Mouse (Mus musculus) C2C12 (cell line): ENCODE measurements around the gene Hist1h2ah. TPM values are rescaled to one million over a fixed set of nuclear protein-coding genes. Genes with fewer than 3 reads are reported as not detected.
"Not testable (repeated sequence)": the region's sequence is repeated elsewhere in the genome, so short reads cannot be mapped to it uniquely, and the experiment has no call there.

Experiments
- H3K27me3 ChIP-seq: one replicate; pipeline ENCODE4 v1.6.1; 2011; ENCODE audit not compliant: control insufficient read depth, insufficient read depth, insufficient read length
- H3K36me3 ChIP-seq: one replicate; pipeline ENCODE4 v1.6.1; 2011; ENCODE audit not compliant: control insufficient read depth, insufficient read depth
- H3K4me3 ChIP-seq: one replicate; pipeline ENCODE4 v1.5.1; 2011; ENCODE audit warnings: mild to moderate bottlenecking, control low read depth; ENCODE audit not compliant: poor library complexity, insufficient read depth, severe bottlenecking
- H3K79me2 ChIP-seq: one replicate; pipeline ENCODE4 v1.6.1; 2011; ENCODE audit not compliant: control insufficient read depth, insufficient read depth
- H3K79me3 ChIP-seq: one replicate; pipeline ENCODE4 v1.6.1; 2011; ENCODE audit warnings: low read depth, control low read depth
- H3ac ChIP-seq: one replicate; pipeline ENCODE3; 2011; ENCODE audit warnings: low read depth; ENCODE audit not compliant: control insufficient read depth, insufficient read length
- CEBPB ChIP-seq: IDR thresholded peaks from one replicate; pipeline ENCODE4 v1.6.1; 2011; ENCODE audit warnings: low read depth, mild to moderate bottlenecking, control low read depth, moderate library complexity
- CTCF ChIP-seq: IDR thresholded peaks from one replicate; pipeline ENCODE4 v1.5.1; 2011; ENCODE audit not compliant: control insufficient read depth, insufficient read depth, insufficient read length
- FOSL1 ChIP-seq: IDR thresholded peaks from one replicate; pipeline ENCODE4 v1.8.0; 2011; ENCODE audit warnings: mild to moderate bottlenecking, low read length; ENCODE audit not compliant: poor library complexity, insufficient read depth, severe bottlenecking
- MAX ChIP-seq: IDR thresholded peaks from one replicate; pipeline ENCODE4 v1.6.1; 2011; ENCODE audit warnings: mild to moderate bottlenecking, control low read depth
- MYOD1 ChIP-seq: IDR thresholded peaks from one replicate; pipeline ENCODE4 v1.6.1; 2011; ENCODE audit warnings: low read depth; ENCODE audit not compliant: control insufficient read depth, insufficient read length
- MYOG ChIP-seq: IDR thresholded peaks from one replicate; pipeline ENCODE4 v1.6.1; 2011; ENCODE audit not compliant: control insufficient read depth, insufficient read length; ENCODE audit errors: extremely low read depth
- USF1 ChIP-seq: IDR thresholded peaks from one replicate; pipeline ENCODE4 v1.6.1; 2011; ENCODE audit warnings: low read depth, mild to moderate bottlenecking, control low read depth, moderate library complexity
- polyA plus RNA-seq: library from polyadenylated mRNA; unstranded; fragments of >200 nt; fragmentation: generic; extraction: Trizol; gene quantifications from one replicate; pipeline ENCODE4 v1.2.1, GENCODE M21; 2012; ENCODE audit warnings: missing spikeins

Gene Hist1h2ah
- polyA plus RNA-seq, 1 experiment = 9.5 TPM

DNA sequence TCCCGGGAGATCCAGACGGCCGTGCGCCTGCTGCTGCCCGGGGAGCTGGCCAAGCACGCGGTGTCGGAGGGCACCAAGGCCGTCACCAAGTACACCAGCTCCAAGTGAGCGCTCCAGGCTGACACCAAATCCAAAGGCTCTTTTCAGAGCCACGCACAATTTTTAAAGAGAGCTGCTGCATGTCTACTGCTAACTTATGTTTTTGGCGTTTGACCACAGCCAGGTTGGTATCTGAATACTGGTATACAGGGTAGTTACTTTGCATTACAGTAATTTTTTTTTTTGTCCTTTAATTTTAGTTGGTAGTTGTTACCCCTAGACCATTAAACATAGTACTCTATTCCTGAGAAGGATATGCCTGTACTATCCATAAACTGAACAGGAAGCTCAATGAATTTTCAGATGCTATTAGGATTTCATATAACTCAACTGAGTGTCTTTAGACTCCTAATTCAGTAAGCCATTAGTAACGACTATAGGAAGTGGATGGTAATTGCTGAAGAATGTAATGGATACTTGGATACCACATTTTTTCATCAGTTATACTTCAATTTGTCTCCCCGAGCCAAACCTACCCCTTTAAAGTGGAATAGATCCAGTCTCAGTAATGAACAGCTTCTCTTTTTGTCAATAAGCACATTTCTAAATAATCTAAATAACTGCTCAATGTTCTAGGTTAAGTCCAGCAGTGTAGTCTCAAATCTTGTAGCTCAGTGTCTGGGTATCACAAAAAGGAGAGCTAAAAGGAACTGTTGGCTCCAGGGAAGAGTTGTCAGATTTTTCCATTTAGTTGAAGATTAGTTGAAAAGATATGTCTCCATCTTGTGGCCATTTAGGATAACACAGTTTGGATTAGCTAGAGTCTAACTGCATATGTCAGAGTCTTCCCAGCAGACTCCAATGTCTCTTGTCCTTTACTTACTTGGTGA, 8.4 kb upstream of the Hist1h2ah start:
- H3K79me2 ChIP-seq = no peaks in the 10 kb centered on the region
- H3K36me3 ChIP-seq = no peaks in the 10 kb centered on the region

GRCm38 (mm10) chr13:22042568-22043502, 7.5 kb upstream of the Hist1h2ah start, which contains the start of the genes Hist1h2ag and Hist1h2bj:
Gene Hist1h2ag, minus strand, starts transcription at chr13:22042944.
Gene Hist1h2bj, plus strand, starts transcription at chr13:22043214.
- not testable (repeated sequence) for H3K36me3 ChIP-seq, H3K79me2 ChIP-seq

More for the DNA sequence above, 8.4 kb upstream of the Hist1h2ah start:
- no peaks in the 10 kb centered on the region for H3K79me3 ChIP-seq
- no peak for TF ChIP-seq CTCF
- no peak for TF ChIP-seq MYOD1
- no peak for TF ChIP-seq USF1
- TF ChIP-seq FOSL1 = no peak
- no peak for TF ChIP-seq CEBPB
- TF ChIP-seq MYOG = no peak
- no peak for TF ChIP-seq MAX
- no peaks in the 10 kb centered on the region for H3K27me3 ChIP-seq
- no peak overlapping the region for H3ac ChIP-seq
- peak overlapping the region; percentile 15 for H3K4me3 ChIP-seq

DNA sequence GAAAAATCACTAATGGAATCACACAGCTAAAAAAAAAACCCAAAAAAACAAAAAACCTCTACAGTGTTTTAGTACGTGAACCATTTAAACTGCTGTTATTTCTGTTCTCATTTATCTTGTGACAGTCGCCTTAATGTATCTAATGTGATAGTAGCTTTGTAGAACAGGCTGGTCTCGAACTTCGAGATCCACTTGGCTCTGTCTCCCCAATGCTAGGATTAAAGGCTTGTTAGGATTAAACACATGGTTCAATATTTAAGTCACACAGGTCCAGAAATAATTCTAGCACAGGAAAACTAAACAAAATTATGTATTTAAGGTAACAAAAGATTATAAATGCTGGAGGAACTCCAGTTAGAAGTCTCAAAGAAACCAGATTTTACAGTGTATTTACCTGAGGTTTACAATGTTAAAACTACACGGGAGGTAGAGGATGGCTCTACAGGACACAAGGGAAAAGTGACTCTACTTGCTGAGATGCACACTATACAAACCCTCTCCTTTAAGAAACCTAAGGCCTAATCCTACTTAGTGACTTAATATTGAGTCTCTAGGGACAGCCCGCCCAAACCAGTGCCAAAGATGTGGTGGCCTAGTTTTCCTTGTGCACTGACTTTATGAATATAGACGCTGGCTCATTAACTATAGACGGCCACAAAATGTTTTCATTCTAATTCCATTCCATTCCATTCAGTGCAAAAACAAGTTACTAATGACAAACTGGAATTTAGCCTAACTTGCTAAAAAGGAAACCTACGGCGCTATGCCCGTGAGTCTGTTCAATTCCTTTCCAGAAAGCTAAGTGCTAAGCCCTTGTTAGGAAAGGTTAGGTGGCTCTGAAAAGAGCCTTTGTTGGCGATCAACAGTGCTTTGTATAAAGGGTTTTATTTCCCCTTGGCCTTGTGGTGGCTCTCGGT, 6.5 kb upstream of the Hist1h2ah start:
- no peaks in the 10 kb centered on the region for H3K36me3 ChIP-seq
- TF ChIP-seq USF1 (no peak), FOSL1 (no peak), CEBPB (no peak), MYOD1 (no peak), MAX (no peak), MYOG (no peak)
- H3K4me3 ChIP-seq = peak overlapping the region; percentile 7
- H3K79me3 ChIP-seq = no peaks in the 10 kb centered on the region
- peak overlapping the region; percentile 87 for H3ac ChIP-seq
- no peaks in the 10 kb centered on the region for H3K27me3 ChIP-seq
- H3K79me2 ChIP-seq = no peaks in the 10 kb centered on the region

More at GRCm38 (mm10) chr13:22042568-22043502, 7.5 kb upstream of the Hist1h2ah start, which contains the start of the genes Hist1h2ag and Hist1h2bj:
- not testable (repeated sequence) for H3K27me3 ChIP-seq, H3K79me3 ChIP-seq
- Histone ChIP-seq H3K4me3 (peak within 1 kb of the TSS; percentile 15), H3ac (peak within 1 kb of the TSS; percentile 87)

DNA sequence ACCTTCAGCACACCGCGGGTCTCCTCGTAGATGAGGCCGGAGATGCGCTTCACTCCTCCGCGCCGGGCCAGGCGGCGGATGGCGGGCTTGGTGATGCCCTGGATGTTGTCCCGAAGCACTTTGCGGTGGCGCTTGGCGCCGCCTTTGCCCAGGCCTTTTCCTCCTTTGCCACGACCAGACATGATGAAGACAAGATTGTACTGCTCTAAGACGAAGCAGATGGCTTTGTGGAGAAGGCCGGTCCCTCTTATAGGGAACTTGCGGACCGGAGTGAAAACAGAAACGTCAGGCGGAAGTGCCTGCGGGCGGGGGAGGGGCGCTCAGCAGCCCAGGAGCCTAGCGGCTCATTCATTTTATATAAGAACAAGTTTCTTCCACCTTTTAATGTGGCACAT, 5.8 kb upstream of the Hist1h2ah start, which contains the start of gene Hist1h4i:
TSS of gene Hist1h4i (minus strand) at position 221 of the 395 bp plus-strand sequence.
- H3K79me3 ChIP-seq, H3K36me3 ChIP-seq, H3K79me2 ChIP-seq, H3K27me3 ChIP-seq: not testable (repeated sequence)
- Histone ChIP-seq H3ac (peak within 1 kb of the TSS; percentile 87), H3K4me3 (peak within 1 kb of the TSS; percentile 16)

GRCm38 (mm10) chr13:22040464-22041141, 5.2 kb upstream of the Hist1h2ah start:
- Histone ChIP-seq H3K27me3 (no peaks in the 10 kb centered on the region), H3ac (peak overlapping the region; percentile 64), H3K4me3 (peak overlapping the region; percentile 16), H3K79me3 (no peaks in the 10 kb centered on the region), H3K36me3 (no peaks in the 10 kb centered on the region), H3K79me2 (no peaks in the 10 kb centered on the region)
- no peak for TF ChIP-seq USF1
- no peak for TF ChIP-seq FOSL1
- TF ChIP-seq MYOG = no peak
- TF ChIP-seq CTCF = no peak
- no peak for TF ChIP-seq CEBPB
- TF ChIP-seq MYOD1 = no peak
- no peak for TF ChIP-seq MAX
